Mouse (Mus musculus) kidney, postnatal 0 days (tissue): ENCODE data around the gene Myom3. TPM values are rescaled to one million over a fixed set of nuclear protein-coding genes. Genes with fewer than 3 reads are reported as not detected.

Source experiments
- ATAC-seq: fragments of 200-750 bp; cut with Nextera tagmentation; replicated peaks from 2 replicates; pipeline ENCODE4 v1.8.0; 2017; ENCODE audit warnings: low read depth, moderate number of reproducible peaks, moderate TSS enrichment, moderate library complexity; ENCODE audit not compliant: low FRiP score
- DNase-seq: peaks from one replicate; pipeline ENCODE4 v3.0.0-alpha.2; 2016; ENCODE audit warnings: low spot score
- H3K27ac ChIP-seq: fragments of 300-500 bp; sonication (generic); 2 replicates; pipeline ENCODE4 v1.5.1; 2014; ENCODE audit warnings: mild to moderate bottlenecking
- H3K27me3 ChIP-seq: fragments of 300-500 bp; sonication (generic); 2 replicates; pipeline ENCODE4 v1.6.1; 2014; ENCODE audit warnings: low read length, mixed read lengths; ENCODE audit not compliant: insufficient read depth
- H3K36me3 ChIP-seq: fragments of 300-500 bp; sonication (generic); 2 replicates; pipeline ENCODE4 v1.6.1; 2014; ENCODE audit warnings: low read length, mixed read lengths; ENCODE audit not compliant: insufficient read depth
- H3K4me1 ChIP-seq: fragments of 300-500 bp; sonication (generic); replicated peaks from 2 replicates; pipeline ENCODE4 v1.6.1; 2014; ENCODE audit warnings: antibody characterized with exemption, low read length, mixed read lengths; ENCODE audit not compliant: insufficient read depth
- H3K4me2 ChIP-seq: fragments of 300-500 bp; sonication (generic); 2 replicates; pipeline ENCODE4 v1.6.1; 2014; ENCODE audit warnings: mild to moderate bottlenecking, low read length, moderate library complexity, mixed read lengths
- H3K4me3 ChIP-seq: fragments of 300-500 bp; sonication (generic); replicated peaks from 2 replicates; pipeline ENCODE4 v1.5.1; 2014; ENCODE audit warnings: low read depth, low read length
- H3K9ac ChIP-seq: fragments of 300-500 bp; sonication (generic); 2 replicates; pipeline ENCODE4 v1.6.1; 2014; ENCODE audit warnings: low read depth, low read length
- H3K9me3 ChIP-seq: fragments of 300-500 bp; sonication (generic); replicated peaks from 2 replicates; pipeline ENCODE4 v1.6.1; 2016; ENCODE audit warnings: low read length, inconsistent platforms, mixed read lengths
- CTCF ChIP-seq: IDR thresholded peaks from 2 replicates; pipeline ENCODE4 v1.5.1; 2016; ENCODE audit warnings: antibody characterized with exemption, low read depth, mild to moderate bottlenecking, moderate library complexity
- WGBS: fragments of 180-500 bp; shearing (Covaris S2); extraction: QIAGEN DNeasy Blood & Tissue Kit; methylation state at CpG from one replicate; pipeline ENCODE4 v1.1.7; 2014; 5-methylcytosine and 5-hydroxymethylcytosine counted together
- polyA plus RNA-seq: library from polyadenylated mRNA; unstranded; fragments of >200 nt; fragmentation: Nextera tagmentation; extraction: Ambion mirVana; gene quantifications from 2 replicates; pipeline ENCODE4 v1.2.1, GENCODE M21; 2015

Myom3 gene
- polyA plus RNA-seq, 1 experiment from 2014 or later = 0.39 TPM

DNA sequence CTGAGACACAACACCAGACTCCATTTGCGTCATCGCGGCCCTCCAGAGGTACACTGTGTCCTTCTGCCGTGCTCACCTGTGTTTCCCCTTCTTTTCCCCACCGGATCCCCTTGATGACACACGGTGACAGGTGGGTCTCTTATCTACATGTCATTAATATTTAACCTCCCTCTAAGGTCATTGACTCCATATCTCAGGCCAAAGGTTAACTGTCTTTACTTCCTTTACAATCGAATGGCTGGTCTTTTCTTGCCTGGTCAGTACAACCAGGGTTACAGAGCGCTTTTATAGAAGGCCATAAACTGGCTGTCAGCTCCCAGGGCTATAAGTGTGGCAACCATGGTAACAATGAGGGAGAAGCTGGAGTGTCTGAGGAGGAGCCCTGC is 6.7 kb upstream of the Myom3 start:
- no peak overlapping the region for H3K4me2 ChIP-seq
- ATAC-seq = no peak
- no peak overlapping the region for H3K27ac ChIP-seq

DNA sequence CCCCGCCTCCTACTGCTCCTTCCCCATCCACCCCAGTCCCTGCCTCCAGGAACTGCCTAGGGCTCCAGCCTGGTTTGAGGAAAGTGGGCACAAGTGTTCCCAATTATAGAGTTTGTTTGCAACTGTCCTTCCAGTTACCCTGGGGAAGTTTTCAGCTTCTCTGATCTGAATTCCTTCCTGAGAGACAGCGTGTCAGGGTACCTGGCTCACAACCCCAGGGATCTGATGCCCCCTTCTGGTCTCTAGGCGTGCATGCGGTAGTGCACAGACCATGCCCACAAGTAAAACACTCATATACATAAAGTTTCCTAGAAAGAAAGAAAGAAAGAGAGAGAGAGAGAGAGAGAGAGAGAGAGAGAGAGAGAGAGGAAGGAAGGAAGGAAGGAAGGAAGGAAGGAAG is 1.2 kb upstream of the Myom3 start:
- ATAC-seq = no peak
- peak; percentile 64 for TF ChIP-seq CTCF
- no peaks in the 10 kb centered on the region for H3K27me3 ChIP-seq

More for the DNA sequence above, 6.7 kb upstream of the Myom3 start:
- no peaks in the 10 kb centered on the region for H3K9me3 ChIP-seq
- H3K9ac ChIP-seq = no peak overlapping the region
- H3K36me3 ChIP-seq = no peaks in the 10 kb centered on the region
- H3K4me1 ChIP-seq = no peaks in the 10 kb centered on the region
- H3K4me3 ChIP-seq = no peak overlapping the region
- WGBS = 55% methylated on average over 8 of the region's 8 CpGs
- no peak for TF ChIP-seq CTCF
- H3K27me3 ChIP-seq = no peaks in the 10 kb centered on the region
- no peak for DNase-seq

DNA sequence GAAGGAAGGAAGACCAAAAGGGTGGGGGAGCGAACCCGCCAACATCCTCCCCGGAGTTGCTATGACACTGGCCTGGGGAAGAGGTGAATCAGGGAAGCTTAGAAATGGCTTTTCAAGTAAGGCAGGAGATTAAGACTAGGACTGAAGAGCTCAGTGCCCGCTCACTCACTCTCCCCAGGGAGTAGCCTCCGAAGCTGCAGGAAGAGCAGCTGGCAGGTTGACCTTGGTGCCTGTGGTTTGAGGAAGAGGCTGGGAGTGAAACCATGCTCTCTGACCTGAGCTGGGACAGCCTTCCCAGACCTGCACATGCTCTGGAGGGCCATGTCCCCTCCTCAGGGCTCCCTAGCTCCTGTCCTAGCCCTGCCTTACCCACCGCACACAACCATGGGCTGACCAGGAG is 690 bp upstream of the Myom3 start:
- Histone ChIP-seq H3K36me3 (no peaks in the 10 kb centered on the region), H3K4me2 (no peak overlapping the region), H3K9me3 (no peaks in the 10 kb centered on the region), H3K9ac (no peak overlapping the region), H3K4me3 (no peak overlapping the region), H3K4me1 (0 out of 2 replicates have a peak, but pooled peaks cover 8% of the 10 kb centered on the region), H3K27ac (no peak overlapping the region), H3K27me3 (no peaks in the 10 kb centered on the region)
- 45% methylated on average over 6 of the region's 6 CpGs for WGBS
- ATAC-seq (no peak), DNase-seq (no peak)
- no peak for TF ChIP-seq CTCF

More for the DNA sequence above, 1.2 kb upstream of the Myom3 start:
- H3K36me3 ChIP-seq = no peaks in the 10 kb centered on the region
- WGBS = 42% methylated on average over 4 of the region's 4 CpGs
- peak; percentile 60 for DNase-seq
- no peaks in the 10 kb centered on the region for H3K9me3 ChIP-seq
- no peak overlapping the region for H3K27ac ChIP-seq
- H3K4me3 ChIP-seq = no peak overlapping the region
- H3K4me1 ChIP-seq = 0 out of 2 replicates have a peak, but pooled peaks cover 8% of the 10 kb centered on the region
- no peak overlapping the region for H3K4me2 ChIP-seq
- H3K9ac ChIP-seq = no peak overlapping the region

DNA sequence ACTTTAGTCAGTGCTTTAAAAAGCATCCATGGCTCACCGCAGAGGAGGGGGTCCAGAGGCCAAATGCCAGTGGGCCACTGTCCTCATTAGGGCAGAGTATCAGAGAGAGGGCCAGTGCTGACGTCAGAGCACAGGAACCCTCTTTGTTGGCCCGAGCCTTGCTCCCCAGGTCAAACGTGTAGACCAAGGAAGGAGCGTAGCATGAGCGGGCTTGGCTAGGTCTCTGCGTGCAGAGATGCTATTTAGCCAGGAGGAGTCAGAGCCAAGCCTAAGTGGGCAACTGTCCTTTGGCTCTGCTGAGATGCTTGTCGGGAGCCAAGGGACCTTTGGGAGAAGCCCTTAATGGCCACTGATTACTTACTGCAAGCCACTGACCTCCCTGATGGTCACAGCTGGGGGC is 1.5 kb downstream of the Myom3 start:
- 53% methylated on average over 8 of the region's 8 CpGs for WGBS
- Histone ChIP-seq H3K36me3 (no peaks in the 10 kb centered on the region), H3K27me3 (no peaks in the 10 kb centered on the region), H3K4me3 (no peak overlapping the region), H3K27ac (no peak overlapping the region), H3K9me3 (no peaks in the 10 kb centered on the region), H3K9ac (no peak overlapping the region), H3K4me2 (no peak overlapping the region), H3K4me1 (0 out of 2 replicates have a peak, but pooled peaks cover 8% of the 10 kb centered on the region)
- ATAC-seq (no peak), DNase-seq (no peak)
- no peak for TF ChIP-seq CTCF

DNA sequence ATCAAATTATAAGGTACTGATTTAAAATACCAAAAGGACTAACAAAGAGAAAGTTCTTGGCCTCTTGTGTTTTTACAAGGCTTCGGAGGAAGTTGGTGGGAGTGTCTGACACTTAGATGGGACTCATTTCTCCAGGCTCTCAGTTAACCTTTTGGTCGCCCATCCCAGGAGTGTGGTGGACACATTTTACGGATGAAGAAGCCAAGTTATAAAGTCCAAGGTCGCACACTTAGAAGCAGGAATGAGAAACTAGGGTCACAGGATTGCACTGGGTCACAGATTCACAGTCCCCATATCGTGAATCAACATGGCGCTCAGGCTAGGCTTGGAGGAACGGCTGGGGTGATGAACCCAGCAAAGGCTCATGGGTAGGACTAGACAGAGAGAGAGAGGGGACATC is 2.1 kb downstream of the Myom3 start:
- no peak overlapping the region for H3K4me3 ChIP-seq
- H3K9me3 ChIP-seq = no peaks in the 10 kb centered on the region
- H3K4me1 ChIP-seq = 0 out of 2 replicates have a peak, but pooled peaks cover 8% of the 10 kb centered on the region
- no peak overlapping the region for H3K9ac ChIP-seq
- H3K27ac ChIP-seq = no peak overlapping the region; the same call in 1 of the 2 replicates
- no peak for TF ChIP-seq CTCF
- H3K4me2 ChIP-seq = no peak overlapping the region
- WGBS = 39% methylated on average over 7 of the region's 7 CpGs
- no peaks in the 10 kb centered on the region for H3K36me3 ChIP-seq
- ATAC-seq (no peak), DNase-seq (no peak)
- H3K27me3 ChIP-seq = no peaks in the 10 kb centered on the region

DNA sequence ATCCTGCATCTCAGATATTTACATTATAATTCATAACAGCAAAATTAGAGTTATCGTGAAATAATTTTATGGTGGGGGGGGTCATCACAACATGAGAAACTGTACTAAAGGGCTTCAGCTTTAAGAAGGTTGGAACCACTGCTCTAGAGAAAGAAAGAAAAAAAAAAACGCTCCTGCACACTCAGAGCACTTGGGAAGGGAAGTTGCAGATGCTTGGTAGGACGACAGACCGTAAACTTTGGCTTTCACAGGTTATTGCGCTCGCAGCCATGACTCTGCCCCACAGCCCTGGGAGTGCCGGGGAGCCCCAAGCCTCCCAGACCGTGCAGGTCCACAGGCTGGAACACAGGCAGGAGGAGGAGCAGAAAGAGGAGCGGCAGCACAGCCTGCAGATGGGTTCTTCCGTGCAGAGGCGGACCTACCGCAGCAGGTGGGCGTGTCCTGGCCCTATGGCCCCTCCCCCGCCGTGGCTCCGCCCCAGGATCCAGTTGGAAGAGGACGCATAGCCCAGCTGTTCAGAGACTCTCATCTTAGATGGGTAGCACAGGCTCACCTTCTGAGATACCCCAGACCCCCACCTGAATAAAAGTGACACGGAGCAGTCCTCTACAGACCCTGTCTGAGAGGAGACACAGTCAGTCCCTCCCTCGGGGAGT is 2.9 kb downstream of the Myom3 start:
- Histone ChIP-seq H3K9me3 (no peaks in the 10 kb centered on the region), H3K4me1 (0 out of 2 replicates have a peak, but pooled peaks cover 8% of the 10 kb centered on the region), H3K4me3 (peak overlapping the region; percentile 16), H3K9ac (no peak overlapping the region), H3K4me2 (peak overlapping the region; percentile 51), H3K27me3 (no peaks in the 10 kb centered on the region), H3K27ac (no peak overlapping the region), H3K36me3 (no peaks in the 10 kb centered on the region)
- WGBS = 7% methylated on average over 19 of the region's 19 CpGs
- ATAC-seq (peak; percentile 89), DNase-seq (peak; percentile 90)
- no peak for TF ChIP-seq CTCF

DNA sequence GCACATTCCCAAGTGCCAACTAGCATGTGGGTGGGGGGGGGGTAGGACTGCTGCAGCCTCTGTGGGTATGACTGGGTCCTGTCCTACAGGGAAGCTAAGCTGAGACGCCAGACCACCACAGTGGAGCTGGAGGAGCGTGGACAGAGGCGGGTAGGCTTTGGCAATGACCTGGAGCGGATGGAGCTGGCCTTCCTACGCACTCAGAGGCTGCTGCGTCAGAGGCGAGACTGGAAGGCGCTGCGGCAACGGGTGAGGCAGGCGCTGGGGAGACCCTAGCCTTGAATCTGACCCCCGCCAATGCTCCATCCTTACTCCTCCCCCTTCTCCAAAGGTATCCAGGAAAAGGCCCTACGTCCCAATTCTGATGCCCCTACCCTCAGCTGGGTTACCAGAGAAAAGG is 5.2 kb downstream of the Myom3 start:
- TF ChIP-seq CTCF = no peak
- Histone ChIP-seq H3K9ac (no peak overlapping the region), H3K4me1 (0 out of 2 replicates have a peak, but pooled peaks cover 8% of the 10 kb centered on the region), H3K27ac (no peak overlapping the region), H3K9me3 (no peaks in the 10 kb centered on the region), H3K36me3 (no peaks in the 10 kb centered on the region), H3K27me3 (no peaks in the 10 kb centered on the region), H3K4me3 (no peak overlapping the region), H3K4me2 (no peak overlapping the region)
- WGBS = 87% methylated on average over 13 of the region's 13 CpGs
- DNase-seq (no peak), ATAC-seq (no peak)
